Mouse (Mus musculus) retina, postnatal 7 days (tissue): ENCODE results near the gene Eri3.

Experiments used
- DNase-seq: peaks from one replicate; pipeline ENCODE4 v3.0.0-alpha.2; 2012; ENCODE audit warnings: low read depth, low spot score

Eri3 gene

GRCm38 (mm10) chr4:117658582-117659444 is 108.6 kb downstream of the Eri3 start:
- no peak for DNase-seq

- no peak for DNase-seq
Measured at GRCm38 (mm10) chr4:117660001-117660400, 109.8 kb downstream of the Eri3 start.

GRCm38 (mm10) chr4:117664411-117665137 is 114.4 kb downstream of the Eri3 start:
- DNase-seq = no peak

GRCm38 (mm10) chr4:117665531-117665930 is 115.4 kb downstream of the Eri3 start:
- DNase-seq = no peak

GRCm38 (mm10) chr4:117666054-117666453 is 115.9 kb downstream of the Eri3 start:
- no peak for DNase-seq

GRCm38 (mm10) chr4:117669874-117670273 is 119.7 kb downstream of the Eri3 start:
- no peak for DNase-seq

GRCm38 (mm10) chr4:117672042-117672441 is 121.9 kb downstream of the Eri3 start:
- DNase-seq = no peak

GRCm38 (mm10) chr4:117673901-117674300 is 123.7 kb downstream of the Eri3 start:
- DNase-seq = no peak

GRCm38 (mm10) chr4:117676903-117677302 is 126.7 kb downstream of the Eri3 start:
- DNase-seq = peak; percentile 77

- DNase-seq = no peak
Measured at GRCm38 (mm10) chr4:117680963-117681362, 130.8 kb downstream of the Eri3 start.

GRCm38 (mm10) chr4:117681931-117682461 is 131.8 kb downstream of the Eri3 start, which contains the start of gene Dmap1:
Dmap1 (minus strand) TSS chr4:117682273.
- DNase-seq = peak; percentile 79

- no peak for DNase-seq
Measured at GRCm38 (mm10) chr4:117682463-117682862, 132.3 kb downstream of the Eri3 start.

- no peak for DNase-seq
Measured at GRCm38 (mm10) chr4:117683048-117683768, 133.0 kb downstream of the Eri3 start.

- no peak for DNase-seq
Measured at GRCm38 (mm10) chr4:117686354-117686753, 136.2 kb downstream of the Eri3 start.

- peak; percentile 53 for DNase-seq
Measured at GRCm38 (mm10) chr4:117705361-117705760, 155.2 kb downstream of the Eri3 start.

- no peak for DNase-seq
Measured at GRCm38 (mm10) chr4:117708780-117709550, 158.8 kb downstream of the Eri3 start.

- no peak for DNase-seq
Measured at GRCm38 (mm10) chr4:117712314-117712713, 162.1 kb downstream of the Eri3 start.

- no peak for DNase-seq
Measured at GRCm38 (mm10) chr4:117713303-117714098, 163.3 kb downstream of the Eri3 start.
